Mouse (Mus musculus): Measurements from ENCODE around the gene Mxi1. TPM values are rescaled to one million over a fixed set of nuclear protein-coding genes. Genes with fewer than 3 reads are reported as not detected.

The Mxi1 gene
- polyA plus RNA-seq, 1 experiment from 2014 or later: 28.6 TPM

- H3K4me3 ChIP-seq (ENCODE audit: low read depth, low read length): peak overlapping the region; percentile 83
- peak; percentile 24 for TF ChIP-seq EP300 (optimal IDR thresholded peaks at IDR 0.05)
- TF ChIP-seq CTCF (IDR thresholded peaks at IDR 0.05; ENCODE audit: low read depth): no peak
- H3K27ac ChIP-seq (replicated peaks): peak overlapping the region; percentile 100
- no peaks in the 10 kb centered on the region for H3K9me3 ChIP-seq (ENCODE audit: control insufficient read depth, low read length)
- H3K4me1 ChIP-seq (replicated peaks; ENCODE audit: control insufficient read depth, insufficient read depth): peaks cover 8% of the 10 kb centered on the region; the same call in 1 of the 2 replicates
- ATAC-seq (ENCODE audit: low FRiP score, low TSS enrichment) (peak; percentile 54), DNase-seq (ENCODE audit: low spot score) (peak; percentile 89)
- peak overlapping the region; percentile 99 for H3K4me2 ChIP-seq (replicated peaks; ENCODE audit: low read depth)
- H3K9ac ChIP-seq (ENCODE audit: low read length): peak overlapping the region; percentile 95
- H3K36me3 ChIP-seq (ENCODE audit: control insufficient read depth, insufficient read depth, low read length): no peaks in the 10 kb centered on the region
- H3K27me3 ChIP-seq (ENCODE audit: control insufficient read depth, insufficient read depth, low read length): no peaks in the 10 kb centered on the region
- 0% methylated on average over 59 of the region's 63 CpGs for WGBS
Measured at GRCm38 (mm10) chr19:53312951-53313683, 2.8 kb downstream of the Mxi1 start.

- Histone ChIP-seq H3K27me3 (ENCODE audit: control insufficient read depth, insufficient read depth, low read length) (no peaks in the 10 kb centered on the region), H3K9me3 (ENCODE audit: control insufficient read depth, low read length) (no peaks in the 10 kb centered on the region), H3K4me2 (replicated peaks; ENCODE audit: low read depth) (peak overlapping the region; percentile 99), H3K36me3 (ENCODE audit: control insufficient read depth, insufficient read depth, low read length) (no peaks in the 10 kb centered on the region), H3K4me1 (replicated peaks; ENCODE audit: control insufficient read depth, insufficient read depth) (peaks cover 11% of the 10 kb centered on the region; the same call in 1 of the 2 replicates), H3K27ac (replicated peaks) (peak overlapping the region; percentile 100), H3K9ac (ENCODE audit: low read length) (peak overlapping the region; percentile 95), H3K4me3 (ENCODE audit: low read depth, low read length) (peak overlapping the region; percentile 83)
- WGBS: under 1% methylated on average over 50 of the region's 52 CpGs
- TF ChIP-seq CTCF (IDR thresholded peaks at IDR 0.05; ENCODE audit: low read depth) (no peak), EP300 (optimal IDR thresholded peaks at IDR 0.05) (peak; percentile 11)
- DNase-seq (ENCODE audit: low spot score) (peak; percentile 100), ATAC-seq (ENCODE audit: low FRiP score, low TSS enrichment) (peak; percentile 86)
Measured at GRCm38 (mm10) chr19:53313684-53314443, 3.5 kb downstream of the Mxi1 start.

GRCm38 (mm10) chr19:53314530-53315208, 4.4 kb downstream of the Mxi1 start:
- H3K4me3 ChIP-seq (ENCODE audit: low read depth, low read length): peak overlapping the region; percentile 33
- no peak for ATAC-seq (ENCODE audit: low FRiP score, low TSS enrichment)
- H3K4me2 ChIP-seq (replicated peaks; ENCODE audit: low read depth): peak overlapping the region; percentile 55
- no peaks in the 10 kb centered on the region for H3K9me3 ChIP-seq (ENCODE audit: control insufficient read depth, low read length)
- peak; percentile 32 for TF ChIP-seq CTCF (IDR thresholded peaks at IDR 0.05; ENCODE audit: low read depth)
- TF ChIP-seq EP300 (optimal IDR thresholded peaks at IDR 0.05): no peak
- no peaks in the 10 kb centered on the region for H3K27me3 ChIP-seq (ENCODE audit: control insufficient read depth, insufficient read depth, low read length)
- WGBS: 35% methylated on average over 16 of the region's 16 CpGs
- 0 out of 2 replicates have a peak overlapping the region, but pooled peaks have one; percentile 38 for H3K9ac ChIP-seq (ENCODE audit: low read length)
- peak overlapping the region; percentile 90 for H3K27ac ChIP-seq (replicated peaks)
- H3K36me3 ChIP-seq (ENCODE audit: control insufficient read depth, insufficient read depth, low read length): no peaks in the 10 kb centered on the region
- H3K4me1 ChIP-seq (replicated peaks; ENCODE audit: control insufficient read depth, insufficient read depth): peaks cover 11% of the 10 kb centered on the region; the same call in 1 of the 2 replicates
- no peak for DNase-seq (ENCODE audit: low spot score)

GRCm38 (mm10) chr19:53315209-53315654, 4.9 kb downstream of the Mxi1 start:
- H3K4me2 ChIP-seq (replicated peaks; ENCODE audit: low read depth): no peak overlapping the region
- H3K9me3 ChIP-seq (ENCODE audit: control insufficient read depth, low read length): no peaks in the 10 kb centered on the region
- DNase-seq (ENCODE audit: low spot score) (peak; percentile 52), ATAC-seq (ENCODE audit: low FRiP score, low TSS enrichment) (no peak)
- TF ChIP-seq CTCF (IDR thresholded peaks at IDR 0.05; ENCODE audit: low read depth): no peak
- no peak for TF ChIP-seq EP300 (optimal IDR thresholded peaks at IDR 0.05)
- H3K9ac ChIP-seq (ENCODE audit: low read length): no peak overlapping the region
- no peak overlapping the region for H3K4me3 ChIP-seq (ENCODE audit: low read depth, low read length)
- no peaks in the 10 kb centered on the region for H3K36me3 ChIP-seq (ENCODE audit: control insufficient read depth, insufficient read depth, low read length)
- H3K27ac ChIP-seq (replicated peaks): peak overlapping the region; percentile 90
- WGBS: 68% methylated on average over 7 of the region's 7 CpGs
- no peaks in the 10 kb centered on the region for H3K27me3 ChIP-seq (ENCODE audit: control insufficient read depth, insufficient read depth, low read length)
- peaks cover 11% of the 10 kb centered on the region; the same call in 1 of the 2 replicates for H3K4me1 ChIP-seq (replicated peaks; ENCODE audit: control insufficient read depth, insufficient read depth)

- peaks cover 11% of the 10 kb centered on the region; the same call in 1 of the 2 replicates for H3K4me1 ChIP-seq (replicated peaks; ENCODE audit: control insufficient read depth, insufficient read depth)
- no peak for DNase-seq (ENCODE audit: low spot score)
- ATAC-seq (ENCODE audit: low FRiP score, low TSS enrichment): no peak
- H3K9me3 ChIP-seq (ENCODE audit: control insufficient read depth, low read length): no peaks in the 10 kb centered on the region
- no peaks in the 10 kb centered on the region for H3K27me3 ChIP-seq (ENCODE audit: control insufficient read depth, insufficient read depth, low read length)
- H3K27ac ChIP-seq (replicated peaks): peak overlapping the region; percentile 90
- H3K9ac ChIP-seq (ENCODE audit: low read length): no peak overlapping the region
- WGBS: 85% methylated on average over 8 of the region's 8 CpGs
- no peaks in the 10 kb centered on the region for H3K36me3 ChIP-seq (ENCODE audit: control insufficient read depth, insufficient read depth, low read length)
- TF ChIP-seq CTCF (IDR thresholded peaks at IDR 0.05; ENCODE audit: low read depth) (no peak), EP300 (optimal IDR thresholded peaks at IDR 0.05) (no peak)
- no peak overlapping the region for H3K4me2 ChIP-seq (replicated peaks; ENCODE audit: low read depth)
- H3K4me3 ChIP-seq (ENCODE audit: low read depth, low read length): no peak overlapping the region
Measured at GRCm38 (mm10) chr19:53316105-53316504, 5.8 kb downstream of the Mxi1 start.
